Mouse (Mus musculus): ENCODE measurements around the gene Clrn3.

DNA sequence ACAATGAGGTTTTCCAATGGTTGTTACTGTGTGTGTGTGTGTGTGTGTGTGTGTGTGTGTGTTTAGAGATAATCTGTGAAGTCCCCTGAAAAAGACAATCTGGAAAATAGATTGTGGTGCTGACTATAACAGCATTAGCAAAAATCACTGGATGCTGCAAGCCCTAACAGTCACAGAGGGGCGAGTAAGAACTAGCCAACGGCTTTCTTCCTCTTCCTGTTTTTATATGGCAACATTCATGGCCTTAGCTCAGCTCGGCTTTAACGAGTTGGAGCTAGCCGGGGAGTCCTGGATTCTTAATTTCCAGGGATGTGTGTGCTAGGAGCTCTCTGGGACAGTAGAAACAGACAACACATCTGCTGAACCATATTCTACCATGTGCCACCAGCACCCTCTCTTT is 8.2 kb downstream of the Clrn3 start:
- TF ChIP-seq CTCF (IDR thresholded peaks at IDR 0.05; ENCODE audit: control insufficient read depth, insufficient read depth, low read length) (no peak), POLR2A (IDR thresholded peaks at IDR 0.05; ENCODE audit: borderline replicate concordance, control insufficient read depth, low read depth, low read length) (no peak)
